In the genomic region with DNA sequence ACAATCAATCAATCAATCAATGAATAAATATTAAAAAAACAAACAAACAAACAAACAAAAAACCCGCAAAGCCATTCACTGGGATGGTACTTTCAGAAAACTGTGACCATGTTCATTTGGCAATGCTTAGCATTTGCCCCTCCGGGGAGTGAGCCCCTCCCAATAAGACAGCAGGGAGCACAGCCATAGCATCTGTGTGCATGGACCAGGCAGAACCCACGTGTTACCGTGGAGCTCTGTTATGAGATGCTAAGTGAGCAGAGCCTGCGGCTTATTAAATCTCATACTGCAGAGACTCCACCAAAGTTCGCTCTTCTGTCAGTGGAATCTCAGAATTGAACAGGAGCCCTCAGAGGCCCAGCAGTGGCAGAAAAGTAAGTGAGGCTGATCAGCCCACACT, we compare ENCODE assay signal across 20 mouse cellular contexts.
DNase-seq lines count a peak whose midpoint lies in the region; ATAC-seq lines count a peak whose summit lies in the region.
"Had no signal": no experiment of that assay in that cellular context is flagged by ENCODE, and none has a peak within 500 bp of the region (broad histone marks: within the 10 kb centered on the region; RNA-seq: fewer than 3 reads in every experiment).

No protein-coding gene starts in this region.

- peak; percentile 31 for DNase-seq in heart, adult 11 months
- no peak for DNase-seq in heart, postnatal 14 days
- DNase-seq: adrenal gland, adult 2 months; adrenal gland, postnatal 10 days; adrenal gland, postnatal 25 days; cerebellum, adult 11 months; cerebellum, adult 18-20 months; cerebellum, adult 8-10 months; cerebellum, adult 9-11 months; cerebellum, postnatal 14 days; cerebellum, postnatal 36 days; embryo, embryonic 11 days had no signal

- ATAC-seq in hindbrain, embryonic 16.5 days, result 0 out of 2 replicates have a peak, but pooled peaks have one; percentile 45
- ATAC-seq in hindbrain, embryonic 12.5 days (ENCODE audit: low FRiP score), result no peak
- ATAC-seq: forebrain, embryonic 15.5 days had no signal

- intact Hi-C loops in heart, postnatal 14 days (cut with DNase I), result no loop called here

- H3K4me2 ChIP-seq in hindbrain, embryonic 16.5 days (ENCODE audit: low read length), result no peak overlapping the region
- no peak overlapping the region for H3K4me2 ChIP-seq in hindbrain, embryonic 12.5 days (replicated peaks)
- H3K4me2 ChIP-seq: embryonic facial prominence, embryonic 13.5 days; embryonic facial prominence, embryonic 15.5 days; forebrain, embryonic 12.5 days; forebrain, embryonic 15.5 days had no signal

- no peaks in the 10 kb centered on the region for H3K36me3 ChIP-seq in hindbrain, embryonic 16.5 days (ENCODE audit: control insufficient read depth, insufficient read depth, low read length)
- H3K36me3 ChIP-seq in hindbrain, embryonic 12.5 days, result no peaks in the 10 kb centered on the region
- H3K36me3 ChIP-seq: embryonic facial prominence, embryonic 13.5 days; embryonic facial prominence, embryonic 15.5 days; forebrain, embryonic 10.5 days; forebrain, embryonic 12.5 days; forebrain, embryonic 15.5 days had no signal

- no peak overlapping the region for H3K9ac ChIP-seq in hindbrain, embryonic 16.5 days (ENCODE audit: low read depth, low read length)
- no peak overlapping the region for H3K9ac ChIP-seq in hindbrain, embryonic 12.5 days
- H3K9ac ChIP-seq: embryonic facial prominence, embryonic 13.5 days; embryonic facial prominence, embryonic 15.5 days; forebrain, embryonic 12.5 days; forebrain, embryonic 15.5 days had no signal

- H3K4me1 ChIP-seq in hindbrain, embryonic 16.5 days (ENCODE audit: control insufficient read depth, insufficient read depth, low read depth, low read length), result no peaks in the 10 kb centered on the region
- 0 out of 2 replicates have a peak, but pooled peaks cover 6% of the 10 kb centered on the region for H3K4me1 ChIP-seq in hindbrain, embryonic 12.5 days

- H3K9me3 ChIP-seq in hindbrain, embryonic 16.5 days (ENCODE audit: control insufficient read depth, low read length), result no peaks in the 10 kb centered on the region
- no peaks in the 10 kb centered on the region for H3K9me3 ChIP-seq in hindbrain, embryonic 12.5 days (replicated peaks)
- H3K9me3 ChIP-seq: embryonic facial prominence, embryonic 13.5 days; embryonic facial prominence, embryonic 15.5 days; forebrain, embryonic 10.5 days; forebrain, embryonic 12.5 days; forebrain, embryonic 15.5 days had no signal

- no peak overlapping the region for H3K4me3 ChIP-seq in hindbrain, embryonic 16.5 days (ENCODE audit: low read length)
- no peak overlapping the region for H3K4me3 ChIP-seq in hindbrain, embryonic 12.5 days
- H3K4me3 ChIP-seq: embryonic facial prominence, embryonic 13.5 days; embryonic facial prominence, embryonic 15.5 days; erythroblast, embryonic 14.5 days; forebrain, embryonic 10.5 days; forebrain, embryonic 12.5 days; forebrain, embryonic 15.5 days had no signal

- WGBS in hindbrain, embryonic 16.5 days, result 66% methylated on average over 6 of the region's 6 CpGs
- 70% methylated on average over 6 of the region's 6 CpGs for WGBS in hindbrain, embryonic 12.5 days

- H3K27ac ChIP-seq in hindbrain, embryonic 16.5 days (ENCODE audit: low read depth, low read length), result no peak overlapping the region
- no peak overlapping the region for H3K27ac ChIP-seq in hindbrain, embryonic 12.5 days
- H3K27ac ChIP-seq: embryonic facial prominence, embryonic 13.5 days; embryonic facial prominence, embryonic 15.5 days; forebrain, embryonic 10.5 days; forebrain, embryonic 12.5 days; forebrain, embryonic 15.5 days had no signal

- no peaks in the 10 kb centered on the region for H3K27me3 ChIP-seq in hindbrain, embryonic 16.5 days (replicated peaks; ENCODE audit: control insufficient read depth, insufficient read depth, low read length)
- H3K27me3 ChIP-seq in hindbrain, embryonic 12.5 days, result no peaks in the 10 kb centered on the region
- H3K27me3 ChIP-seq: forebrain, embryonic 12.5 days; forebrain, embryonic 15.5 days had no signal
